Mouse (Mus musculus): ENCODE results near the gene Hivep1.

Hivep1 gene

GRCm38 (mm10) chr13:42213556-42213955 lies 161.7 kb downstream of the Hivep1 start:
- no peak for DNase-seq (ENCODE audit: low read depth, low spot score)

- no peak for DNase-seq (ENCODE audit: low read depth, low spot score)
Observed at GRCm38 (mm10) chr13:42222401-42222800, 170.6 kb downstream of the Hivep1 start.

GRCm38 (mm10) chr13:42228849-42229248 lies 177.0 kb downstream of the Hivep1 start:
- DNase-seq (ENCODE audit: low read depth, low spot score) = no peak

- DNase-seq (ENCODE audit: low read depth, low spot score) = no peak
Observed at GRCm38 (mm10) chr13:42233741-42234419, 182.1 kb downstream of the Hivep1 start.

- DNase-seq (ENCODE audit: low read depth, low spot score) = no peak
Observed at GRCm38 (mm10) chr13:42238520-42238919, 186.7 kb downstream of the Hivep1 start.

- no peak for DNase-seq (ENCODE audit: low read depth, low spot score)
Observed at GRCm38 (mm10) chr13:42242131-42242530, 190.3 kb downstream of the Hivep1 start.

Measured in WW6 (cell line).